Mouse (Mus musculus) erythroblast, embryonic 14.5 days (primary cell): ENCODE data around the gene Ffar3. TPM values are rescaled to one million over a fixed set of nuclear protein-coding genes. Genes with fewer than 3 reads are reported as not detected.

ENCODE experiments used
- H3K27me3 ChIP-seq: 2 replicates; pipeline ENCODE4 v1.6.1; 2012; ENCODE audit warnings: inconsistent platforms; ENCODE audit not compliant: control insufficient read depth
- H3K36me3 ChIP-seq: 2 replicates; pipeline ENCODE4 v1.6.1; 2012; ENCODE audit warnings: mild to moderate bottlenecking, inconsistent platforms; ENCODE audit not compliant: control insufficient read depth
- H3K4me1 ChIP-seq: 2 replicates; pipeline ENCODE4 v1.6.1; 2012; ENCODE audit warnings: inconsistent platforms; ENCODE audit not compliant: control insufficient read depth
- H3K4me3 ChIP-seq: replicated peaks from 2 replicates; pipeline ENCODE3; 2012; ENCODE audit warnings: moderate library complexity, mild to moderate bottlenecking, inconsistent platforms
- H3K9me3 ChIP-seq: 2 replicates; pipeline ENCODE4 v1.6.1; 2012; ENCODE audit warnings: low read length, inconsistent platforms, mixed read lengths; ENCODE audit not compliant: control insufficient read depth
- GATA1 ChIP-seq: IDR thresholded peaks from 2 replicates; pipeline ENCODE4 v1.6.1; 2012; ENCODE audit warnings: low read length, inconsistent platforms, mixed read lengths
- TAL1 ChIP-seq: IDR thresholded peaks from 3 replicates; pipeline ENCODE4 v1.6.1; 2012; ENCODE audit warnings: low read length, inconsistent platforms, mixed read lengths
- polyA plus RNA-seq: library from polyadenylated mRNA; stranded (reverse); fragments of >175 nt; gene quantifications from 2 replicates; pipeline ENCODE4 v1.2.3, GENCODE M21; 2012

The Ffar3 gene
- polyA plus RNA-seq, 1 experiment: not detected

DNA sequence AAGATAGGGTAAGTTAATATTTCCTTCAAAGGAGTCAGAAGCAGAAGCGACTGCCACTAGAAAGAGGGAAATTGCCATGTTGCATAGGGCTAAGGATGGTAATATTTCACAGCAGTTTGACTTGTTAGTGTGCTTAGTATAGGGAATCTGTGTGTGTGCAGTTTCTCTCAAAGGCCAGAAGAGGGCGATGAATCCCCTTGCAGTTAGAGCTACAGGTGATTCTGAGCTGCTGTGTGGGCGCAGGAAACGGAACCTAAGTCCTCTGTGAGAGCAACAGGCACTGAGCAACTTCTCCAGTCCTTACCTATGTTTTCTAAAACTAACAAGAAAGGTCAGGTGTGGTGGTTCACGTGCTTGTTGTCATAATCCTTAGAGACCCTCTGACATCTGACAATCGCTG, 45.7 kb downstream of the Ffar3 start:
- H3K4me3 ChIP-seq: no peak overlapping the region
- H3K9me3 ChIP-seq: no peaks in the 10 kb centered on the region
- no peaks in the 10 kb centered on the region for H3K27me3 ChIP-seq
- H3K4me1 ChIP-seq: no peaks in the 10 kb centered on the region; the same call in 1 of the 2 replicates
- TF ChIP-seq TAL1: no peak
- no peak for TF ChIP-seq GATA1
- no peaks in the 10 kb centered on the region for H3K36me3 ChIP-seq

GRCm38 (mm10) chr7:30805924-30806323, 50.1 kb downstream of the Ffar3 start:
- no peaks in the 10 kb centered on the region for H3K36me3 ChIP-seq
- H3K9me3 ChIP-seq: no peaks in the 10 kb centered on the region
- H3K4me3 ChIP-seq: no peak overlapping the region
- no peaks in the 10 kb centered on the region for H3K4me1 ChIP-seq
- TF ChIP-seq GATA1 (no peak), TAL1 (no peak)
- H3K27me3 ChIP-seq: no peaks in the 10 kb centered on the region

Other genes starting within 250 kb of the Ffar3 start
- 0.10 and 0.14 TPM in 2 replicates for gene Upk1a, start 243.3 kb downstream of the Ffar3 start, polyA plus RNA-seq
- 15.7 and 23.9 TPM in 2 replicates for gene Cox6b1, start 230.0 kb downstream of the Ffar3 start, polyA plus RNA-seq
- not detected in 2 replicates for gene Etv2, start 220.3 kb downstream of the Ffar3 start, polyA plus RNA-seq
- 22.7 and 23.2 TPM in 2 replicates for gene Rbm42, start 205.9 kb downstream of the Ffar3 start, polyA plus RNA-seq
- gene Haus5, start 191.2 kb downstream of the Ffar3 start, polyA plus RNA-seq: 2.9 and 5.4 TPM in 2 replicates
- not detected in 2 replicates for gene Pmis2, start 184.6 kb downstream of the Ffar3 start, polyA plus RNA-seq
- not detected in 2 replicates for gene 2200002J24Rik, start 157.3 kb downstream of the Ffar3 start, polyA plus RNA-seq
- not detected in 2 replicates for gene Atp4a, start 144.0 kb downstream of the Ffar3 start, polyA plus RNA-seq
- 1.3 and 1.6 TPM in 2 replicates for gene Tmem147, start 126.6 kb downstream of the Ffar3 start, polyA plus RNA-seq
- gene Gapdhs, start 112.5 kb downstream of the Ffar3 start, polyA plus RNA-seq: not detected in 2 replicates
- gene Sbsn, start 104.7 kb downstream of the Ffar3 start, polyA plus RNA-seq: 0.15 TPM in 1 of 2 replicates, not detected in the other
- gene Dmkn, start 92.4 kb downstream of the Ffar3 start, polyA plus RNA-seq: not detected in 2 replicates
- gene Krtdap, start 68.3 kb downstream of the Ffar3 start, polyA plus RNA-seq: not detected in 2 replicates
- gene Ffar2, start 32.4 kb downstream of the Ffar3 start, polyA plus RNA-seq: 0.08 TPM in 1 of 2 replicates, not detected in the other
- gene Ffar1, start 5.4 kb upstream of the Ffar3 start, polyA plus RNA-seq: not detected in 2 replicates
- gene Cd22, start 24.2 kb upstream of the Ffar3 start, polyA plus RNA-seq: not detected in 2 replicates
- 0.03 TPM in 1 of 2 replicates, not detected in the other for gene Mag, start 58.7 kb upstream of the Ffar3 start, polyA plus RNA-seq
- not detected in 2 replicates for gene Hamp2, start 68.5 kb upstream of the Ffar3 start, polyA plus RNA-seq
- not detected in 2 replicates for gene Hamp, start 87.9 kb upstream of the Ffar3 start, polyA plus RNA-seq
- 30.7 and 40.4 TPM in 2 replicates for gene Usf2, start 100.6 kb upstream of the Ffar3 start, polyA plus RNA-seq
- gene Lsr, start 117.3 kb upstream of the Ffar3 start, polyA plus RNA-seq: 0.06 TPM in 1 of 2 replicates, not detected in the other
- gene Fam187b, start 117.6 kb upstream of the Ffar3 start, polyA plus RNA-seq: not detected in 2 replicates
- gene Fxyd5, start 186.3 kb upstream of the Ffar3 start, polyA plus RNA-seq: 1.2 and 1.7 TPM in 2 replicates
- not detected in 2 replicates for gene Fxyd7, start 195.3 kb upstream of the Ffar3 start, polyA plus RNA-seq
- 0.28 and 1.7 TPM in 2 replicates for gene Fxyd1, start 201.0 kb upstream of the Ffar3 start, polyA plus RNA-seq
- 0.03 TPM in 1 of 2 replicates, not detected in the other for gene Lgi4, start 203.2 kb upstream of the Ffar3 start, polyA plus RNA-seq
- gene Fxyd3, start 220.5 kb upstream of the Ffar3 start, polyA plus RNA-seq: not detected in 2 replicates